10 mouse cellular contexts compared by ENCODE assay signal in the genomic region with DNA sequence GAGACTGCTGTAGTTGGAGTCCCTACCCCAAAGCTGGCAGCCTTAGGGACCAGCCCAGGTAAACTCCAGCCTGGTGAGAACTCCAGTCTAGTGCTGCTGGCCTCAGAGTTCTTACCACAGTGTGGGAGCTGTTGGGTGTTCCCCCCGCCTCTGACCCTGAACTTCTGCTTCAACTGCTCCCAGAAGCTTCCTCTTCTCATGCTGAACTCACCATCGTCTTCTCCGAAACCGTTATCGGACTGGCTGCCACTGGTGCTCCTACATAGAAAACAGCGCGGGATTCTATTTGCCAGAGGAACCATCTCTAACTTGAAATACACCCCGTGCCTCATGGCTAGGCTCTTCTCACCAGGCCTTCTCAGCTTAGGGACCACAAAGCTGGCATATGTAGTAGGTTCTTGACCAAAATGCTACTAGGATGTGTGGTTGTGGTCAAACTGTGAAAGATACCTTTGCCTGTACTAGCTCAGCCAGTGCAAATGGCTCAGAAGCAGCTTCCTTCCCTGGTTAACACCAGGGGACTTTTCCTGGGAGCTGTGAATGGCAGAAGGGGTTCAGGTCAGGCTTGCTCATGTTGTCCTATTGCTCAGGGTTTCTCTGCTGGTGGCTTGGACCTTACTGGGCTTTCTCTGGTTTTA. TPM values are rescaled to one million over a fixed set of nuclear protein-coding genes. Genes with fewer than 3 reads are reported as not detected.
A peak's percentile ranks its signal among the peaks of the same experiment; 100 is the strongest.
DNase-seq lines count a peak whose midpoint lies in the region; ATAC-seq and TF ChIP-seq lines count a peak whose summit lies in the region.
"Had no signal": no experiment of that assay in that cellular context is flagged by ENCODE, and none has a peak within 500 bp of the region (broad histone marks: within the 10 kb centered on the region; RNA-seq: fewer than 3 reads in every experiment).

No protein-coding gene starts in this region.

- H3K9me3 ChIP-seq in intestine, embryonic 14.5 days (ENCODE audit: control insufficient read depth, low read length), result no peaks in the 10 kb centered on the region
- H3K9me3 ChIP-seq in intestine, postnatal 0 days (ENCODE audit: control insufficient read depth), result no peaks in the 10 kb centered on the region
- H3K9me3 ChIP-seq in ES-E14 (ENCODE audit: control insufficient read depth, insufficient read depth, low read depth, low read length), result no peaks in the 10 kb centered on the region
- no peaks in the 10 kb centered on the region for H3K9me3 ChIP-seq in intestine, embryonic 15.5 days
- H3K9me3 ChIP-seq in forebrain, embryonic 15.5 days, result no peaks in the 10 kb centered on the region
- H3K9me3 ChIP-seq in forebrain, embryonic 11.5 days (ENCODE audit: control insufficient read depth, low read length), result no peaks in the 10 kb centered on the region
- H3K9me3 ChIP-seq: midbrain, embryonic 12.5 days had no signal

- no peaks in the 10 kb centered on the region for H3K27me3 ChIP-seq in intestine, embryonic 14.5 days (replicated peaks; ENCODE audit: control insufficient read depth, insufficient read depth, low read length)
- no peaks in the 10 kb centered on the region for H3K27me3 ChIP-seq in intestine, postnatal 0 days (replicated peaks; ENCODE audit: control insufficient read depth, insufficient read depth, low read length)
- no peaks in the 10 kb centered on the region for H3K27me3 ChIP-seq in intestine, embryonic 15.5 days (replicated peaks)
- H3K27me3 ChIP-seq in forebrain, embryonic 15.5 days, result no peaks in the 10 kb centered on the region
- H3K27me3 ChIP-seq in forebrain, embryonic 11.5 days (ENCODE audit: control insufficient read depth, insufficient read depth, low read length), result no peaks in the 10 kb centered on the region
- H3K27me3 ChIP-seq: midbrain, embryonic 12.5 days had no signal

- H3K4me1 ChIP-seq in intestine, embryonic 14.5 days (replicated peaks; ENCODE audit: control insufficient read depth, insufficient read depth, low read length), result peaks cover 37% of the 10 kb centered on the region
- H3K4me1 ChIP-seq in intestine, postnatal 0 days (replicated peaks; ENCODE audit: control insufficient read depth, insufficient read depth, low read length), result no peaks in the 10 kb centered on the region; the same call in 1 of the 2 replicates
- peaks cover 12 to 26% of the 10 kb centered on the region in 2 experiments for H3K4me1 ChIP-seq in ES-E14 (ENCODE audit: control insufficient read depth in 2 of 2, insufficient read depth in 2 of 2, low read length in 2 of 2, poor library complexity in 1 of 2)
- H3K4me1 ChIP-seq in intestine, embryonic 15.5 days (replicated peaks), result peaks cover 57% of the 10 kb centered on the region
- peaks cover 10% of the 10 kb centered on the region for H3K4me1 ChIP-seq in forebrain, embryonic 15.5 days
- 0 out of 2 replicates have a peak, but pooled peaks cover 4% of the 10 kb centered on the region for H3K4me1 ChIP-seq in forebrain, embryonic 11.5 days (replicated peaks; ENCODE audit: control insufficient read depth, insufficient read depth, low read length)

- TF ChIP-seq CTCF in intestine, postnatal 0 days (IDR thresholded peaks at IDR 0.05; ENCODE audit: low read depth), result no peak

- no peak for DNase-seq in intestine, embryonic 14.5 days (ENCODE audit: low spot score)
- DNase-seq in ES-E14 (ENCODE audit: low read depth, low spot score), result no peak
- DNase-seq in monocyte, adult 2 months (ENCODE audit: low read depth in 1 of 2, low spot score in 2 of 2), result peak; percentile 45 to 65
- DNase-seq in right cerebral cortex, postnatal 10 days (ENCODE audit: low spot score in 2 of 2), result no peak
- no peak for DNase-seq in forebrain, embryonic 11.5 days (ENCODE audit: low spot score)
- DNase-seq: cerebellum, adult 8-10 months had no signal

- no peak overlapping the region for H3K4me3 ChIP-seq in intestine, embryonic 14.5 days (ENCODE audit: low read depth, low read length)
- H3K4me3 ChIP-seq in intestine, postnatal 0 days (ENCODE audit: low read depth, low read length), result no peak overlapping the region
- H3K4me3 ChIP-seq in ES-E14 (ENCODE audit: insufficient read depth in 1 of 2, low read depth in 1 of 2, low read length in 2 of 2, poor library complexity in 1 of 2, severe bottlenecking in 1 of 2), result no peak overlapping the region
- no peak overlapping the region for H3K4me3 ChIP-seq in intestine, embryonic 15.5 days (replicated peaks)
- H3K4me3 ChIP-seq in forebrain, embryonic 15.5 days, result no peak overlapping the region
- H3K4me3 ChIP-seq in forebrain, embryonic 11.5 days (ENCODE audit: low read depth, low read length), result no peak overlapping the region
- H3K4me3 ChIP-seq: midbrain, embryonic 12.5 days had no signal

- ATAC-seq in intestine, embryonic 14.5 days (replicated peaks; ENCODE audit: low FRiP score, low TSS enrichment, low read depth), result no peak
- ATAC-seq in intestine, postnatal 0 days, result no peak
- no peak for ATAC-seq in intestine, embryonic 15.5 days
- no peak for ATAC-seq in forebrain, embryonic 15.5 days (replicated peaks)
- ATAC-seq in forebrain, embryonic 11.5 days (replicated peaks; ENCODE audit: low FRiP score), result no peak

- 94% methylated on average over 8 of the region's 8 CpGs for WGBS in intestine, embryonic 14.5 days
- WGBS in intestine, postnatal 0 days, result 88% methylated on average over 8 of the region's 8 CpGs
- WGBS in intestine, embryonic 15.5 days, result 92% methylated on average over 8 of the region's 8 CpGs
- WGBS in forebrain, embryonic 15.5 days, result 95% methylated on average over 8 of the region's 8 CpGs
- WGBS in forebrain, embryonic 11.5 days, result 94% methylated on average over 8 of the region's 8 CpGs

- H3K9ac ChIP-seq in intestine, embryonic 14.5 days (ENCODE audit: low read length), result no peak overlapping the region
- no peak overlapping the region for H3K9ac ChIP-seq in intestine, postnatal 0 days (ENCODE audit: low read depth, low read length)
- H3K9ac ChIP-seq in ES-E14 (ENCODE audit: insufficient read depth, low read depth, low read length, poor library complexity, severe bottlenecking), result peak overlapping the region; percentile 39; the same call in 1 of the 2 replicates
- H3K9ac ChIP-seq in intestine, embryonic 15.5 days, result no peak overlapping the region
- H3K9ac ChIP-seq in forebrain, embryonic 15.5 days (replicated peaks), result no peak overlapping the region
- no peak overlapping the region for H3K9ac ChIP-seq in forebrain, embryonic 11.5 days (ENCODE audit: low read length)
- H3K9ac ChIP-seq: midbrain, embryonic 12.5 days had no signal

- in situ Hi-C loops in ES-E14 (cut with MboI; ENCODE audit: low sequenced_read_pairs in 2 of 2, unreplicated experiment in 2 of 2), result no loop called here

- H3K36me3 ChIP-seq in intestine, embryonic 14.5 days (ENCODE audit: control insufficient read depth, insufficient read depth, low read length), result peaks cover 24% of the 10 kb centered on the region; the same call in 1 of the 2 replicates
- peaks cover 8% of the 10 kb centered on the region; the same call in 1 of the 2 replicates for H3K36me3 ChIP-seq in intestine, postnatal 0 days (ENCODE audit: control insufficient read depth, insufficient read depth)
- H3K36me3 ChIP-seq in ES-E14 (ENCODE audit: control insufficient read depth, insufficient read depth, low read length, poor library complexity, severe bottlenecking), result peaks cover 10% of the 10 kb centered on the region
- no peaks in the 10 kb centered on the region for H3K36me3 ChIP-seq in intestine, embryonic 15.5 days
- H3K36me3 ChIP-seq in forebrain, embryonic 15.5 days, result peaks cover 5% of the 10 kb centered on the region; the same call in 1 of the 2 replicates
- H3K36me3 ChIP-seq in forebrain, embryonic 11.5 days (ENCODE audit: control insufficient read depth, insufficient read depth, low read length), result no peaks in the 10 kb centered on the region

- 0 out of 2 replicates have a peak overlapping the region, but pooled peaks have one; percentile 1 for H3K27ac ChIP-seq in intestine, embryonic 14.5 days (ENCODE audit: low read depth)
- no peak overlapping the region for H3K27ac ChIP-seq in intestine, postnatal 0 days (ENCODE audit: low read depth, low read length)
- H3K27ac ChIP-seq in ES-E14 (ENCODE audit: insufficient read depth, low read depth, low read length, poor library complexity, severe bottlenecking), result peak overlapping the region; percentile 9; the same call in 1 of the 2 replicates
- H3K27ac ChIP-seq in intestine, embryonic 15.5 days, result peak overlapping the region; percentile 25; the same call in 1 of the 2 replicates
- H3K27ac ChIP-seq in forebrain, embryonic 15.5 days (replicated peaks), result no peak overlapping the region
- no peak overlapping the region for H3K27ac ChIP-seq in forebrain, embryonic 11.5 days (ENCODE audit: low read depth, low read length)
- H3K27ac ChIP-seq: midbrain, embryonic 12.5 days had no signal

- H3K4me2 ChIP-seq in intestine, embryonic 14.5 days (ENCODE audit: low read length), result no peak overlapping the region
- no peak overlapping the region for H3K4me2 ChIP-seq in intestine, postnatal 0 days (replicated peaks; ENCODE audit: low read depth)
- no peak overlapping the region for H3K4me2 ChIP-seq in intestine, embryonic 15.5 days (replicated peaks)
- H3K4me2 ChIP-seq in forebrain, embryonic 15.5 days (replicated peaks), result no peak overlapping the region
- H3K4me2 ChIP-seq in forebrain, embryonic 11.5 days (ENCODE audit: low read depth, low read length, severe bottlenecking), result no peak overlapping the region
- H3K4me2 ChIP-seq: midbrain, embryonic 12.5 days had no signal

TF ChIP-seq in ES-E14, 5 proteins besides CTCF, POLR2A, EP300 and RAD21:
- no peak for TF ChIP-seq CHD2 (IDR thresholded peaks at IDR 0.05; ENCODE audit: low read depth, low read length)
- no peak for TF ChIP-seq MAFK (IDR thresholded peaks at IDR 0.05; ENCODE audit: insufficient read depth, low read depth, low read length)
- TF ChIP-seq ZNF384 (IDR thresholded peaks at IDR 0.05; ENCODE audit: low read depth, low read length), result no peak
- no peak for TF ChIP-seq ZC3H11A (IDR thresholded peaks at IDR 0.05; ENCODE audit: borderline replicate concordance, low read depth, low read length)
- no peak for TF ChIP-seq HCFC1 (IDR thresholded peaks at IDR 0.05; ENCODE audit: borderline replicate concordance, insufficient read depth, low read length)

RNA-seq across cellular contexts. Expression of a gene that starts 7.1 kb away (rescaled TPM):
- polyA plus RNA-seq in intestine, embryonic 14.5 days (2014; fragmentation: Nextera tagmentation; extraction: Ambion mirVana), result 313 and 325 TPM in 2 replicates
- polyA plus RNA-seq in intestine, postnatal 0 days (2015; fragmentation: Nextera tagmentation; extraction: Ambion mirVana), result 299 and 306 TPM in 2 replicates
- 86.7 and 111 TPM in 2 replicates for total RNA-seq in ES-E14 (2012; rRNA removed)
- 410 and 425 TPM in 2 replicates for polyA plus RNA-seq in intestine, embryonic 15.5 days (2015; fragmentation: Nextera tagmentation; extraction: Ambion mirVana)
- polyA plus RNA-seq in forebrain, embryonic 15.5 days (2015; fragmentation: Nextera tagmentation; extraction: Ambion mirVana), result 312 and 323 TPM in 2 replicates
- 238 and 240 TPM in 2 replicates for polyA plus RNA-seq in forebrain, embryonic 11.5 days (2014; fragmentation: Nextera tagmentation; extraction: Ambion mirVana)

Comparison
In these comparisons a context has a peak if more than half of its experiments do, and no peak if none do; other contexts are left out.
1. H3K27ac ChIP-seq: peak in intestine, embryonic 14.5 days (single experiment), ES-E14 (single experiment) and intestine, embryonic 15.5 days (single experiment); none in intestine, postnatal 0 days (single experiment), forebrain, embryonic 15.5 days (single experiment) and forebrain, embryonic 11.5 days (single experiment).
2. DNase-seq: peak in monocyte, adult 2 months (2 of 2); none in intestine, embryonic 14.5 days (single experiment), ES-E14 (single experiment), right cerebral cortex, postnatal 10 days (0 of 2) and forebrain, embryonic 11.5 days (single experiment).